Mouse (Mus musculus) ES-E14 (cell line): ENCODE measurements at regions not wholly inside any gene's neighbourhood (a gene's known extent, or its start where the extent isn't known, plus 50 kb on each side); places are given as distances from the start of the nearest gene placed in this dataset.

Experiments
- CHD2 ChIP-seq: IDR thresholded peaks from 2 replicates; pipeline ENCODE4 v1.6.1; 2014; ENCODE audit warnings: mild to moderate bottlenecking, low read depth, low read length, inconsistent platforms
- HCFC1 ChIP-seq: IDR thresholded peaks from 2 replicates; pipeline ENCODE4 v1.6.1; 2012; ENCODE audit warnings: low read length, inconsistent platforms, borderline replicate concordance; ENCODE audit not compliant: insufficient read depth
- MAFK ChIP-seq: IDR thresholded peaks from 2 replicates; pipeline ENCODE4 v1.6.1; 2014; ENCODE audit warnings: mild to moderate bottlenecking, low read depth, low read length, inconsistent platforms; ENCODE audit not compliant: insufficient read depth
- ZC3H11A ChIP-seq: IDR thresholded peaks from 2 replicates; pipeline ENCODE4 v1.6.1; 2012; ENCODE audit warnings: low read depth, mild to moderate bottlenecking, inconsistent platforms, low read length, borderline replicate concordance

DNA sequence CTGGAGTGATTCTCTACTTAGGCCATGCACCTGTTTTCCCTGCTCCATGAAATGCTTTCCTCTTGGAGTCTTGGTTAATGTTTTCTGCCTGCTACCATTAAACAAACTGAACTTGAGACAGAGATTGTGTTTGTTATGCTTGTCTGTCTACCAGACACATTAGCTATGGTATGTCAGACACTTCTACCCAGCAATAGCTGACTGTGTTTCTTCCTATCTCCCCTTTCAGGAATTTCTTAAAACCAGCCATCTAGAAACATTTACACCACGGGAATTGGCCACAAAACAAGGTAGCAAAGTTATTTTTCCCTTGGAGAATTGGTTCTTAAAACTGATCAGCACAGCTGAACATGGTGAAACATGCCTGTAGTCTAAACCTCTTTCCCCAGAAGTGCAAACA lies 197.1 kb upstream of the Camk1g start:
- no peak for TF ChIP-seq ZC3H11A
- TF ChIP-seq HCFC1, result no peak
- TF ChIP-seq MAFK, result no peak
- no peak for TF ChIP-seq CHD2
